Mouse (Mus musculus): ENCODE measurements around the gene Elp5. TPM values are rescaled to one million over a fixed set of nuclear protein-coding genes. Genes with fewer than 3 reads are reported as not detected.

The Elp5 gene
- polyA plus RNA-seq, 1 experiment from 2014 or later: 112 TPM

DNA sequence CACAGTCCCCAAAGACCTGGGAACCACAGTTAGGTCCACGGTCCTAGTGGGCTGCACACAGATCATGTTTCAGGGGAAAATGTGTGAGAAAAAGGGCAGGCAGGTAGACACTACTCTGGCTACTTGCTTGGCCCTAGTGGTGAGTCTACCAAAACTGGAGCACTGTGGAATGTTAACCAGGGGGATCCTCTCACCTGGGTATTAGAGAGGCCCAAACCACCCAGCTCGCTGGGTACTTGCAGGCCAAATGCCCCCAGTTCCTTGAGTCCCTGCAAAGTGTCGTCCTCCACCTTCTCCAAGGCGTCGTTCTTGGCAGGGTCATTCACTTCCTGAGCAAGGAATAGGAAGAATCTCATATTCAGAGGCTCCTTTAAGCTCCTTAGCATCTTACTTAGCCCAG lies 31.7 kb upstream of the Elp5 start:
- Histone ChIP-seq H3K4me3 (replicated peaks) (peak overlapping the region; percentile 65; the same call in 1 of the 2 replicates), H3K9me3 (replicated peaks) (no peaks in the 10 kb centered on the region), H3K27me3 (no peaks in the 10 kb centered on the region), H3K4me1 (peaks cover 38% of the 10 kb centered on the region), H3K27ac (replicated peaks) (no peak overlapping the region), H3K4me2 (replicated peaks) (peak overlapping the region; percentile 79; the same call in 1 of the 2 replicates), H3K36me3 (peaks cover 50% of the 10 kb centered on the region), H3K9ac (no peak overlapping the region)
- WGBS: 61% methylated on average over 5 of the region's 5 CpGs
- ATAC-seq (ENCODE audit: insufficient number of reproducible peaks, low FRiP score, low TSS enrichment, low read depth): no peak

DNA sequence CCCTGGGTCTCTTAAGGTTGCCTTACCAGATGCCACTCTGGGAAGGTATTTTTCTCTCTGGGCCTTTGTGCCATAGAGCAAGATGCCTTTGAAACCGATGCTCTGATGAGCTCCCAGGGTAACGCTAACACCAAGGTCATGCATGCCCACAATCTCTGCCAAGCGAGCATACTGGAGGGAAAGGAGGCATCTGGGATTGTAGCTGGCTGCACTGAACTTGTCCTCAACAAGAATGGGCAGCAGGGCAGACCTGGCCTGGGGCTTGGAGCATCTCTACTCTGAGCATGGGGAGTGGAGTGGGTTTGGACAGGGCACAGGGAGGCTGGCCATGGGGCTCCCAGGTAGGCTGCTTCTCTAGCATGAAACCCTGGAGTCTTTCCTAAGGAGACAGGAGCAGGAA lies 31.1 kb upstream of the Elp5 start:
- H3K9me3 ChIP-seq (replicated peaks): no peaks in the 10 kb centered on the region
- no peak overlapping the region for H3K27ac ChIP-seq (replicated peaks)
- H3K4me3 ChIP-seq (replicated peaks): no peak overlapping the region
- H3K9ac ChIP-seq: no peak overlapping the region
- peaks cover 32% of the 10 kb centered on the region for H3K4me1 ChIP-seq
- WGBS: 86% methylated on average over 3 of the region's 3 CpGs
- no peak for ATAC-seq (ENCODE audit: insufficient number of reproducible peaks, low FRiP score, low TSS enrichment, low read depth)
- H3K27me3 ChIP-seq: no peaks in the 10 kb centered on the region
- H3K36me3 ChIP-seq: peaks cover 56% of the 10 kb centered on the region
- no peak overlapping the region for H3K4me2 ChIP-seq (replicated peaks)

DNA sequence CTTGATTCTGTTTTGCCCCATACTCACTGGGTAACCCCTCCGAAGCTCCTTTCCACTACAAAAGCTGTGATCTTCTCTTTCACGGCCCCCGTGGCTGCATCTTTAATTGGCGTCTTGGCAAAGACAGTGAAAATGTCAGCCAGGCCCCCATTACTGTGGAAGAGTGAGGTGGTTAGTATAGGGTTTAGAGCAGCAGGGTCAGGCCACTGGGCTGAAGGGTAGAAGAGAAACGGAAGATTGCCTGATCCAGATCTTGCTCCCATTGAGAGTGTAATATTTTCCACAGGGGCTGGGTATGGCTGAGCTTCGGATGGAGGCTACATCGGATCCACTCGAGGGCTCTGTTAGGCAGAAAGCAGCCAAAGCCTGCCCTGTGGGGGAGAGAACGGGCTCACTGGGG lies 30.6 kb upstream of the Elp5 start:
- WGBS: 82% methylated on average over 9 of the region's 9 CpGs
- Histone ChIP-seq H3K36me3 (peaks cover 61% of the 10 kb centered on the region), H3K9ac (no peak overlapping the region), H3K9me3 (replicated peaks) (no peaks in the 10 kb centered on the region), H3K4me1 (peaks cover 29% of the 10 kb centered on the region), H3K4me3 (replicated peaks) (no peak overlapping the region), H3K27me3 (no peaks in the 10 kb centered on the region), H3K4me2 (replicated peaks) (no peak overlapping the region), H3K27ac (replicated peaks) (no peak overlapping the region)
- ATAC-seq (ENCODE audit: insufficient number of reproducible peaks, low FRiP score, low TSS enrichment, low read depth): no peak

DNA sequence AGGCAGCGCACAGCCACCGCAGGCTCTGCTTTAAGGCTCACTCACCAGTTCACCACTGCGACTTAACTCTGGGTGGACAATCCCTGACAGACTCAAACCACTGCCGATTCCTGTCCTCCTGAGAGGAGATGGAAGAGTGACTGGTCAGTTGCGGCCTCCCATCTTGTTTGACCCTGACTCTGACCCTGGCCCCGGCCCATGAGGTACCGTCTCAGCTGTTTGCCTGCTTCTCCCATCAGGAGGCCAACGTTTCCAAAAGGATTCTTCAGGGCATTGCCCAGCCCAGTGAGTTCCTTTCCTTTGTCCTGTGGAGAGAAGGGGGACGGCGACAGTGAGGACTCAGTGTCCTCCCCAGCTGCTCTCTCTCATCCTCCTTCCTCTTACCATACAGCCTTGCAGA lies 28.6 kb upstream of the Elp5 start:
- Histone ChIP-seq H3K27me3 (no peaks in the 10 kb centered on the region), H3K4me2 (replicated peaks) (no peak overlapping the region), H3K36me3 (peaks cover 81% of the 10 kb centered on the region), H3K9me3 (replicated peaks) (no peaks in the 10 kb centered on the region), H3K4me1 (peaks cover 21% of the 10 kb centered on the region), H3K27ac (replicated peaks) (no peak overlapping the region), H3K4me3 (replicated peaks) (no peak overlapping the region), H3K9ac (no peak overlapping the region)
- 90% methylated on average over 10 of the region's 10 CpGs for WGBS
- ATAC-seq (ENCODE audit: insufficient number of reproducible peaks, low FRiP score, low TSS enrichment, low read depth): no peak

DNA sequence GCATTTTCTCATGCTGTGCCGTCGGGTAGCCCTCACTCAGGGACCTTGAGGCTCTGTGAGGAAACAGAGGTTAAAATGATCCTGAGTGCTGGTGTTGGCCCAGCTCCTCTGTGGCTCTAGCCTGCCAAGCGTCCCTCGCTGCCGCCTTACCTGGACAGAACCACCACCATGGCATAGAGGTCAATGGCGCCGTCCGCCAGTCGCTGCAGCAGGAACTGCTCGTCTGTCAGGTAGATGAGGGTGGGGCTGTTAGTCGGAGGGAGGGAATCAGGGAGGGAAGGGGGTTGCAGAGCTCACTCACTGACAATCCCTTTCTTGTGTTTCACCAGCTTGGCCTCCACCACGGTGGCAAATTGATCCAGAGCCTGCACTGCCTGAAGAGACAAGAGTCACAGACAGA lies 28.2 kb upstream of the Elp5 start:
- Histone ChIP-seq H3K9ac (no peak overlapping the region), H3K4me2 (replicated peaks) (no peak overlapping the region), H3K9me3 (replicated peaks) (no peaks in the 10 kb centered on the region), H3K4me1 (peaks cover 18% of the 10 kb centered on the region), H3K27ac (replicated peaks) (no peak overlapping the region), H3K27me3 (no peaks in the 10 kb centered on the region), H3K36me3 (peaks cover 85% of the 10 kb centered on the region), H3K4me3 (replicated peaks) (no peak overlapping the region)
- WGBS: 84% methylated on average over 12 of the region's 12 CpGs
- ATAC-seq (ENCODE audit: insufficient number of reproducible peaks, low FRiP score, low TSS enrichment, low read depth): no peak

DNA sequence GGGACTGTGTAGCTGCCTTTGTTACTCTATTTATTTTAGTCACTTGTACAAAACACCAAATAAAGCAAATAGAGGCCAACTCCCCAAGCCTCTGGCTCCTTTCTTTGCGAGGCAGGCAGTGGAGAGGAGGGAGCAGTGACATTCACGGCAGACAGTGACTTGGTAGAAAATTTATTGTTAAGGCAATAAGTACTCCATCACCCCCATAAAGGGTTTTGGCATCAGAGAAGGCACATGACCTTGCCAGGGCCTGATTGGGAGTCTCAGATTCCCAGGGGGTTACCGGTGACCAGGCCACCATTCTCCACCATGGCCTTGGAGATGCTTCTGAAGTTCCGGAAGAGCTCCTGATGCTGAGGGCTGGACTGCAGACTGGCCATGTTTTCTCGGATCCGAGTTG lies 27.7 kb upstream of the Elp5 start:
- H3K9ac ChIP-seq: no peak overlapping the region
- 93% methylated on average over 6 of the region's 6 CpGs for WGBS

DNA sequence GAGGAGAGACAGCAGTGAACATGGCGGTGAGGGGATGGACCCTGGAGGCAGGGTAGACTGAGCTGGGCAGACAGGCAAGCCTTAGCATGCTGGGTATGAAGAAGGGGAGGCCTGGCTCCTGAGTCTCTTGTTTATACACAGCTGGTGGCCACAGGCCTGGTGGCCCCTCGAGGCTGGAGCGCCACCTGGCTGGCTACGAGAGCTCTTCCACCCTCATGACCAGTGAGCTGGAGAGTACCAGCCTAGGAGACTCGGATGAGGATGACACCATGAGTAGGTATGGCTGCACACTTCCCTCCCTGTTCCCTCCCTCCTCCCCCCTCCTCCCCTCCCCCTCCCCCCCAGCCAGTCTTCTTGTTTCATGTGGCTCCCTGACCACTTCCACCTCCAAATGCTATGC lies 23.2 kb upstream of the Elp5 start:
- ATAC-seq (ENCODE audit: insufficient number of reproducible peaks, low FRiP score, low TSS enrichment, low read depth): no peak
- no peaks in the 10 kb centered on the region for H3K27me3 ChIP-seq
- no peak overlapping the region for H3K4me2 ChIP-seq (replicated peaks)
- no peaks in the 10 kb centered on the region for H3K9me3 ChIP-seq (replicated peaks)
- H3K4me1 ChIP-seq: peaks cover 27% of the 10 kb centered on the region
- H3K36me3 ChIP-seq: peaks cover 58% of the 10 kb centered on the region
- 42% methylated on average over 5 of the region's 5 CpGs for WGBS
- no peak overlapping the region for H3K9ac ChIP-seq
- H3K4me3 ChIP-seq (replicated peaks): no peak overlapping the region
- no peak overlapping the region for H3K27ac ChIP-seq (replicated peaks)

More for the DNA sequence above, 27.7 kb upstream of the Elp5 start:
- Histone ChIP-seq H3K9me3 (replicated peaks) (no peaks in the 10 kb centered on the region), H3K4me1 (peaks cover 15% of the 10 kb centered on the region), H3K4me3 (replicated peaks) (no peak overlapping the region), H3K27ac (replicated peaks) (no peak overlapping the region), H3K4me2 (replicated peaks) (no peak overlapping the region), H3K27me3 (no peaks in the 10 kb centered on the region), H3K36me3 (peaks cover 89% of the 10 kb centered on the region)
- no peak for ATAC-seq (ENCODE audit: insufficient number of reproducible peaks, low FRiP score, low TSS enrichment, low read depth)

DNA sequence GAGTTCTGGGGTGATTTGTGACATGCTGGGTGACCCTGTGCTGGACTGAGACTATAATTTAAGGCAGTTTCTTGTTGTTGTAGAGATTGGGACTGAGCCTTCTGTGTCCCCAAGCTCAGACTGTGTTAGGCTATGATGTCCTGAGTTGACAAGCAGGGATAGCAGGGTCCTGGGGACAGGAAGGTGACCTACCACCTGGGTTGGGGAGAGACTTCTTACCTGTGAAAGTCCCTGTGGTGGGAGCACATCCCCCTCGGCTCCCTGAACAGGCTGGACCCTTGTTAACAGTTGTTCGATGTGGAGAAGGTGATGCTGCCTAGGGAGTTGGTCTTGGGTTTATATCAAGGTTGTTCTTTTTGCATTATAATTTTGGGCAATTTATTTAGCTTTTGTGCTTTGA lies 20.2 kb upstream of the Elp5 start:
- H3K36me3 ChIP-seq: peaks cover 52% of the 10 kb centered on the region
- no peak overlapping the region for H3K9ac ChIP-seq

DNA sequence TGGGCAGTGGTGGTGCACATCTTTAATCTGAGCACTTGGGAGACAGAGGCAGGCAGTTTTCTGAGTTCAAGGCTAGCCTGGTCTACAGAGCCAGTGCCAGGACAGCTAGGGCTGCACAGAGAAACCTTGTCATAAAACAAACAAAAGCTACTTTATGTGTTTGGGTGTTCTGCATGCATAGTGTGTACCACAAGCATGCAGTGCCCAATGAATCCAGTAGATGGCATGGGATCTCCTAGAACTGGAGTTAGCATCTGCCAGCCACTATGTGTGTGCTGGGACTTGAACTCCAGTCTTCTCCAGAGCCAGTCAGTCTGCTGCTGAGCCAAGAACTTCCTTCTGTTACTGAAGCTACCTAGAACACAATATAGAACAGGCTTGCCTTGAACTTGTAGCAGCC lies 19.5 kb upstream of the Elp5 start:
- ATAC-seq (ENCODE audit: insufficient number of reproducible peaks, low FRiP score, low TSS enrichment, low read depth): no peak
- no peak overlapping the region for H3K27ac ChIP-seq (replicated peaks)
- H3K4me2 ChIP-seq (replicated peaks): peak overlapping the region; percentile 69
- peaks cover 53% of the 10 kb centered on the region for H3K4me1 ChIP-seq
- H3K27me3 ChIP-seq: no peaks in the 10 kb centered on the region
- H3K9me3 ChIP-seq (replicated peaks): no peaks in the 10 kb centered on the region
- peak overlapping the region; percentile 83 for H3K4me3 ChIP-seq (replicated peaks)
- H3K9ac ChIP-seq: no peak overlapping the region
- peaks cover 46% of the 10 kb centered on the region for H3K36me3 ChIP-seq

More for the DNA sequence above, 20.2 kb upstream of the Elp5 start:
- Histone ChIP-seq H3K4me2 (replicated peaks) (peak overlapping the region; percentile 69), H3K9me3 (replicated peaks) (no peaks in the 10 kb centered on the region), H3K4me3 (replicated peaks) (peak overlapping the region; percentile 83; the same call in 1 of the 2 replicates), H3K4me1 (peaks cover 50% of the 10 kb centered on the region), H3K27ac (replicated peaks) (no peak overlapping the region), H3K27me3 (no peaks in the 10 kb centered on the region)
- WGBS: 81% methylated on average over 2 of the region's 2 CpGs
- no peak for ATAC-seq (ENCODE audit: insufficient number of reproducible peaks, low FRiP score, low TSS enrichment, low read depth)

DNA sequence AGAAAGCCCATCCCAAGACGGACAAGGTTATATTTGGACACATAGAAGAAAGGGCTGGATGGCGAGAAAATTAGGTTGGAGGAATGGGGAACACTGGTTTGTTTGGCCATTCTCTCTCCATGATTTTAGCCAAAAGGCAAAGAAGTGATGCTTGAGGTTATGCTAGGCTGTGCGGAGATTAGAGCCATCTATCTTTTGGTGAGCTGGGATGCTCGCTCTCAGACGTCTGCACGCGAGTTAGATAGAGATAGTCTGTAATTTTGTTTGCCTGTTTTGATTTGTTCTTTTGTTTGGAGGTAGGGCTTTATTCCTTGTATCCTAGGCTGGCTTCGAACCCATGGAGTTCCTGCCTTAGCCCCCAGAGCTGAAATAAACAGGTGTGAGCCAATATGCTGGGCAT lies 18.8 kb upstream of the Elp5 start:
- peaks cover 53% of the 10 kb centered on the region for H3K4me1 ChIP-seq
- 8% methylated on average over 8 of the region's 8 CpGs for WGBS

DNA sequence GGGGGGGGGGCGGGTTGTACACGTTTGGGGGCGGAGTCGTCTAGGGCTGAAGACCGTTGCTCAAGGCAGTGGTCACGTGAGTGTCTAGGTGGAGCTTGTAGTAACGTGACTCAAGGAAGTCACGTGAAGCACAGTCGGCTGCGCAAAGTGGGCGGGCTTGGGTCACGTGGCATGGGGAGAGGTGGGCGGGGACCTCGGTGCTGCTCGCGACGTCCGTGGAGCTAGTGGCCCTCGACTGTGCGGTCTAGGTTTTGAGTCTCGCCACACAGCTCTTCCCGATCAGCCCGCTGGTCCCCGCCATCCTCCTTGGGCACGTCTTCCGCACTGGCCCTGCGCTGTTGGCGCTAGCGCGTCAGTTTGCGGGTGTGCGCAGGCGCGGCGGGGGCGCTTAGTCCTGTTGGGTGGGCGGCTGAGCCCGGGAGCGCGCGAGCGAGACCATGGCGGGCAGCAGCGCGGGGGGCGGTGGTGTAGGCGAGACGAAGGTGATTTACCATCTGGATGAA lies 18.1 kb upstream of the Elp5 start, which contains the start of gene Dvl2:
Dvl2 (plus strand) TSS at position 200 of the 503 bp plus-strand sequence.
- peaks cover 53% of the 10 kb centered on the region for H3K4me1 ChIP-seq
- H3K4me2 ChIP-seq (replicated peaks): peak within 1 kb of the TSS; percentile 69
- H3K27ac ChIP-seq (replicated peaks): peak within 1 kb of the TSS; percentile 98
- ATAC-seq (ENCODE audit: insufficient number of reproducible peaks, low FRiP score, low TSS enrichment, low read depth): peak; percentile 64
- H3K9ac ChIP-seq: peak within 1 kb of the TSS; percentile 90
- H3K4me3 ChIP-seq (replicated peaks): peak within 1 kb of the TSS; percentile 83
- under 1% methylated on average over 48 of the region's 48 CpGs for WGBS
- H3K9me3 ChIP-seq (replicated peaks): no peaks in the 10 kb centered on the region
- no peaks in the 10 kb centered on the region for H3K27me3 ChIP-seq
- peaks cover 31% of the 10 kb centered on the region for H3K36me3 ChIP-seq

More for the DNA sequence above, 18.8 kb upstream of the Elp5 start:
- Histone ChIP-seq H3K9me3 (replicated peaks) (no peaks in the 10 kb centered on the region), H3K4me2 (replicated peaks) (peak overlapping the region; percentile 69), H3K9ac (peak overlapping the region; percentile 90), H3K27me3 (no peaks in the 10 kb centered on the region), H3K4me3 (replicated peaks) (peak overlapping the region; percentile 83), H3K27ac (replicated peaks) (peak overlapping the region; percentile 98), H3K36me3 (peaks cover 39% of the 10 kb centered on the region)
- ATAC-seq (ENCODE audit: insufficient number of reproducible peaks, low FRiP score, low TSS enrichment, low read depth): no peak

DNA sequence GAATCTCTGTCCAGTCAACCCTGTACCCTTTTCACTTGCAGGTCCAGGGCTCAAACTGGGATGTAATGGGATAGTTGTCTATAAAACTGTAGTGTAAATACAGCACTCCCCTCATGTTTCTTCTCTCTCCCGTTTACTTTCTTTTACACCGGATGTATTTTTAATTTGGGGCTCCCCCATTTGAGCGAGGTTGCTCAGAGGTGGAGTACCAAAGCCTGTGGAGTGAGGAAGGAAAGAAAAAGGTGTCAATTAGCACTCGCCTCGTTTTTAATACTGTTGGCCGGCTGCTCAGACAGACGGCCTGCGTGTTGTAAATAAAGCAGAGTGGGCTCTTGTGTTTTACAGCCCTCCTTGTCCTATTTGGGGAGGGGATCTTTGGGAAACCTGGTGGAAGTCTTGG lies 17.3 kb upstream of the Elp5 start:
- WGBS: 82% methylated on average over 8 of the region's 8 CpGs
- H3K27me3 ChIP-seq: no peaks in the 10 kb centered on the region
- H3K27ac ChIP-seq (replicated peaks): peak overlapping the region; percentile 98
- peak overlapping the region; percentile 83 for H3K4me3 ChIP-seq (replicated peaks)
- no peak for ATAC-seq (ENCODE audit: insufficient number of reproducible peaks, low FRiP score, low TSS enrichment, low read depth)
- no peaks in the 10 kb centered on the region for H3K9me3 ChIP-seq (replicated peaks)
- peaks cover 26% of the 10 kb centered on the region for H3K36me3 ChIP-seq
- no peak overlapping the region for H3K9ac ChIP-seq
- peaks cover 55% of the 10 kb centered on the region for H3K4me1 ChIP-seq
- peak overlapping the region; percentile 69; the same call in 1 of the 2 replicates for H3K4me2 ChIP-seq (replicated peaks)
